Mouse (Mus musculus): Measurements from ENCODE around the gene Gm5475.

The Gm5475 gene

GRCm38 (mm10) chr15:100413306-100413705 is 8.6 kb upstream of the Gm5475 start:
- no peak for DNase-seq (ENCODE audit: low read depth, low spot score)

- DNase-seq (ENCODE audit: low read depth, low spot score), result no peak
Measured at GRCm38 (mm10) chr15:100414011-100414410, 7.9 kb upstream of the Gm5475 start.

GRCm38 (mm10) chr15:100414942-100415341 is 7.0 kb upstream of the Gm5475 start:
- no peak for DNase-seq (ENCODE audit: low read depth, low spot score)

GRCm38 (mm10) chr15:100415684-100416083 is 6.3 kb upstream of the Gm5475 start:
- DNase-seq (ENCODE audit: low read depth, low spot score), result no peak

- no peak for DNase-seq (ENCODE audit: low read depth, low spot score)
Measured at GRCm38 (mm10) chr15:100417854-100418450, 4.0 kb upstream of the Gm5475 start.

- DNase-seq (ENCODE audit: low read depth, low spot score), result no peak
Measured at GRCm38 (mm10) chr15:100419311-100419710, 2.6 kb upstream of the Gm5475 start.

GRCm38 (mm10) chr15:100419901-100420745 is 1.8 kb upstream of the Gm5475 start:
- DNase-seq (ENCODE audit: low read depth, low spot score), result no peak

GRCm38 (mm10) chr15:100421059-100421757 is 739 bp upstream of the Gm5475 start:
- DNase-seq (ENCODE audit: low read depth, low spot score), result no peak

- no peak for DNase-seq (ENCODE audit: low read depth, low spot score)
Measured at GRCm38 (mm10) chr15:100422476-100422875, 529 bp downstream of the Gm5475 start.

- peak; percentile 86 for DNase-seq (ENCODE audit: low read depth, low spot score)
Measured at GRCm38 (mm10) chr15:100422899-100423860, 1.2 kb downstream of the Gm5475 start.

GRCm38 (mm10) chr15:100423916-100424315 is 2.0 kb downstream of the Gm5475 start:
- no peak for DNase-seq (ENCODE audit: low read depth, low spot score)

- no peak for DNase-seq (ENCODE audit: low read depth, low spot score)
Measured at GRCm38 (mm10) chr15:100424396-100425122, 2.6 kb downstream of the Gm5475 start, which contains the start of gene Slc11a2. Gene Slc11a2 (minus strand): TSS chr15:100425072.

GRCm38 (mm10) chr15:100428296-100428905 is 6.5 kb downstream of the Gm5475 start:
- no peak for DNase-seq (ENCODE audit: low read depth, low spot score)

GRCm38 (mm10) chr15:100429959-100430565 is 8.1 kb downstream of the Gm5475 start:
- DNase-seq (ENCODE audit: low read depth, low spot score), result no peak

GRCm38 (mm10) chr15:100433234-100433633 is 11.3 kb downstream of the Gm5475 start:
- no peak for DNase-seq (ENCODE audit: low read depth, low spot score)

- no peak for DNase-seq (ENCODE audit: low read depth, low spot score)
Measured at GRCm38 (mm10) chr15:100436112-100436511, 14.2 kb downstream of the Gm5475 start.

- no peak for DNase-seq (ENCODE audit: low read depth, low spot score)
Measured at GRCm38 (mm10) chr15:100436518-100436917, 14.6 kb downstream of the Gm5475 start.

- peak; percentile 79 for DNase-seq (ENCODE audit: low read depth, low spot score)
Measured at GRCm38 (mm10) chr15:100443126-100443922, 21.4 kb downstream of the Gm5475 start.

- no peak for DNase-seq (ENCODE audit: low read depth, low spot score)
Measured at GRCm38 (mm10) chr15:100446887-100447286, 24.9 kb downstream of the Gm5475 start.

Data from embryo, embryonic 11.5 days (tissue).